Mouse (Mus musculus): ENCODE data around the gene Lamc2.
A peak's percentile ranks its signal among the peaks of the same experiment; 100 is the strongest.

- no peak for TF ChIP-seq POLR2A (IDR thresholded peaks at IDR 0.05; ENCODE audit: borderline replicate concordance, extremely low read depth, low read depth, low read length)
- peak; percentile 59 for TF ChIP-seq CTCF (IDR thresholded peaks at IDR 0.05; ENCODE audit: insufficient read depth, low read length)
Measured at GRCm38 (mm10) chr1:153092237-153092975, 93.8 kb downstream of the Lamc2 start.

Data from lung, adult 2 months (tissue).